Mouse (Mus musculus) urinary bladder, postnatal 25 days (tissue): ENCODE results near the gene Gabbr2.

Experiments
- DNase-seq: peaks from one replicate; pipeline ENCODE4 v3.0.0; 2022; ENCODE audit warnings: low spot score

Gabbr2 gene

GRCm38 (mm10) chr4:46866070-46866469 is 125.6 kb downstream of the Gabbr2 start:
- no peak for DNase-seq

- DNase-seq: no peak
Observed at GRCm38 (mm10) chr4:46863721-46864120, 128.0 kb downstream of the Gabbr2 start.

GRCm38 (mm10) chr4:46862677-46863076 is 129.0 kb downstream of the Gabbr2 start:
- no peak for DNase-seq

- no peak for DNase-seq
Observed at GRCm38 (mm10) chr4:46860586-46860985, 131.1 kb downstream of the Gabbr2 start.

GRCm38 (mm10) chr4:46858899-46859298 is 132.8 kb downstream of the Gabbr2 start:
- DNase-seq: no peak

- no peak for DNase-seq
Observed at GRCm38 (mm10) chr4:46856145-46856544, 135.5 kb downstream of the Gabbr2 start.

- DNase-seq: no peak
Observed at GRCm38 (mm10) chr4:46854686-46855385, 136.8 kb downstream of the Gabbr2 start.

GRCm38 (mm10) chr4:46853852-46854460 is 137.7 kb downstream of the Gabbr2 start:
- DNase-seq: no peak

GRCm38 (mm10) chr4:46847745-46848144 is 143.9 kb downstream of the Gabbr2 start:
- DNase-seq: no peak

- DNase-seq: no peak
Observed at GRCm38 (mm10) chr4:46846396-46846795, 145.3 kb downstream of the Gabbr2 start.

GRCm38 (mm10) chr4:46844982-46845643 is 146.6 kb downstream of the Gabbr2 start:
- DNase-seq: no peak

GRCm38 (mm10) chr4:46844567-46844966 is 147.1 kb downstream of the Gabbr2 start:
- no peak for DNase-seq

GRCm38 (mm10) chr4:46842596-46842995 is 149.1 kb downstream of the Gabbr2 start:
- DNase-seq: no peak

GRCm38 (mm10) chr4:46840146-46840545 is 151.5 kb downstream of the Gabbr2 start:
- DNase-seq: no peak

GRCm38 (mm10) chr4:46837362-46837761 is 154.3 kb downstream of the Gabbr2 start:
- DNase-seq: no peak

- no peak for DNase-seq
Observed at GRCm38 (mm10) chr4:46836065-46836464, 155.6 kb downstream of the Gabbr2 start.

GRCm38 (mm10) chr4:46835064-46835463 is 156.6 kb downstream of the Gabbr2 start:
- no peak for DNase-seq

- no peak for DNase-seq
Observed at GRCm38 (mm10) chr4:46832834-46833544, 158.7 kb downstream of the Gabbr2 start.

GRCm38 (mm10) chr4:46829656-46830055 is 162.0 kb downstream of the Gabbr2 start:
- no peak for DNase-seq

- no peak for DNase-seq
Observed at GRCm38 (mm10) chr4:46828141-46828571, 163.5 kb downstream of the Gabbr2 start.

GRCm38 (mm10) chr4:46827471-46827870 is 164.2 kb downstream of the Gabbr2 start:
- DNase-seq: no peak

- no peak for DNase-seq
Observed at GRCm38 (mm10) chr4:46825846-46826529, 165.7 kb downstream of the Gabbr2 start.
